Mouse (Mus musculus) small intestine, adult 2 months (tissue): ENCODE data around the gene Meis2. TPM values are rescaled to one million over a fixed set of nuclear protein-coding genes. Genes with fewer than 3 reads are reported as not detected.

Source experiments
- H3K27ac ChIP-seq: fragments of 200-500 bp; 2 replicates; pipeline ENCODE4 v1.5.1; 2012; ENCODE audit warnings: low read depth, low read length, control low read depth, inconsistent platforms; ENCODE audit not compliant: insufficient read depth
- H3K27me3 ChIP-seq: fragments of 200-500 bp; 2 replicates; pipeline ENCODE4 v1.6.1; 2012; ENCODE audit warnings: mild to moderate bottlenecking, moderate library complexity, low read length, inconsistent platforms; ENCODE audit not compliant: control insufficient read depth, insufficient read depth
- H3K36me3 ChIP-seq: fragments of 200-500 bp; 2 replicates; pipeline ENCODE4 v1.6.1; 2012; ENCODE audit warnings: mild to moderate bottlenecking, low read length, control low read depth, inconsistent platforms; ENCODE audit not compliant: control insufficient read depth, insufficient read depth
- H3K4me1 ChIP-seq: fragments of 200-500 bp; 2 replicates; pipeline ENCODE4 v1.6.1; 2012; ENCODE audit warnings: low read length, inconsistent platforms, mixed read lengths; ENCODE audit not compliant: control insufficient read depth, insufficient read depth, insufficient read length
- H3K4me3 ChIP-seq: fragments of 200-500 bp; 2 replicates; pipeline ENCODE4 v1.5.1; 2012; ENCODE audit warnings: low read depth, mild to moderate bottlenecking, control low read depth, inconsistent platforms, low read length, moderate library complexity
- CTCF ChIP-seq: fragments of 200-500 bp; IDR thresholded peaks from 2 replicates; pipeline ENCODE4 v1.5.1; 2012; ENCODE audit warnings: low read depth, mild to moderate bottlenecking, control low read depth, inconsistent platforms, low read length, moderate library complexity, mixed read lengths; ENCODE audit not compliant: insufficient replicate concordance, insufficient read length; ENCODE audit errors: extremely low read depth
- POLR2A ChIP-seq: fragments of 200-500 bp; IDR thresholded peaks from 2 replicates; pipeline ENCODE4 v1.6.1; 2012; ENCODE audit warnings: low read depth, mild to moderate bottlenecking, control low read depth, inconsistent platforms, low read length, moderate library complexity
- WGBS: fragments of 180-500 bp; shearing (Covaris S2); methylation state at CpG from one replicate; pipeline ENCODE4 v1.1.7; 2018; 5-methylcytosine and 5-hydroxymethylcytosine counted together
- polyA plus RNA-seq: library from polyadenylated mRNA; depleted of rRNA; stranded (reverse); fragments of >200 nt; gene quantifications from 2 replicates; pipeline ENCODE4 v1.2.3, GENCODE M21; 2012

Meis2 gene
- polyA plus RNA-seq, 1 experiment = 3.9 TPM

DNA sequence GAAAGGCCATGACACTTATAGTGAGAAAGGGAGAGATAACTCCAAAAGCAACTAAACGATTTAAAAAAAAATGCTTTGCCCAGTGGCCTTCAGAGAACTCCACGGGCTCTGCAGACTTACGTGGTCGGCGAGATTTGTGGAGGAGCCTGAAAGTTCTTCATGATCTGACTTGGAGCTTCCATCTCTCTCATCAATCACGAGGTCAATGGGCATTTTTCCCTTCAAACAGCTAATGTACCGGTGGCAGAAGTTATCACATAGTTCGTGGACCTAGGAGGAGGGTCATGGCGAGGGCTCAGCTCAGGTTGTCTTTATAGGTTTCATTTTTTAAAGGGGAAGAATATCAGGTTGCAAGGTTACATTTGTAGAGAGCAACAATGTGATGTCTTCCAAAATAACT is 7.1 kb downstream of the Meis2 start:
- TF ChIP-seq POLR2A (no peak), CTCF (no peak)
- H3K36me3 ChIP-seq = no peaks in the 10 kb centered on the region; the same call in 1 of the 2 replicates
- H3K4me3 ChIP-seq = no peak overlapping the region
- 61% methylated on average over 9 of the region's 9 CpGs for WGBS
- no peaks in the 10 kb centered on the region; the same call in 1 of the 2 replicates for H3K4me1 ChIP-seq
- H3K27ac ChIP-seq = no peak overlapping the region
- H3K27me3 ChIP-seq = peaks cover 38% of the 10 kb centered on the region

DNA sequence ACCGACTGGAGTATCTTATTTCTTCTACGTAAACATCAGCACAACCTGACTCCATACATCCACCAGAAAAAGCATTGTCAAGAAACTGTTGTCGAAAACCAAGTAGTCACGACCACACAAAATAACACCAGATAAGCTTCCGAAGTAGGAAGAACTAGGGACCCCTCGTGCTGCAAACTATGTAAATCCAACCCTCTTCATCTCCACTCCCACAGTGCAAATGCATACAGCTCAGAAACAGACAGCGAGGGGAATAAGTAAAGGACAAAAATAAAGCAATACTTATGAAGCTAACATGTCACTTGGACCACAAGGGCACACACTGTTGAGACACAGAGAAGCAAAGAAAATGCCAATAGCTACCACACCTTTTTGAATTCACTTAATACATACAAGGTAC is 8.8 kb downstream of the Meis2 start:
- no peak for TF ChIP-seq CTCF
- TF ChIP-seq POLR2A = no peak
- H3K4me1 ChIP-seq = no peaks in the 10 kb centered on the region
- no peak overlapping the region for H3K27ac ChIP-seq
- no peak overlapping the region for H3K4me3 ChIP-seq
- WGBS = 81% methylated on average over 7 of the region's 7 CpGs
- H3K36me3 ChIP-seq = no peaks in the 10 kb centered on the region; the same call in 1 of the 2 replicates
- H3K27me3 ChIP-seq = peaks cover 24% of the 10 kb centered on the region

DNA sequence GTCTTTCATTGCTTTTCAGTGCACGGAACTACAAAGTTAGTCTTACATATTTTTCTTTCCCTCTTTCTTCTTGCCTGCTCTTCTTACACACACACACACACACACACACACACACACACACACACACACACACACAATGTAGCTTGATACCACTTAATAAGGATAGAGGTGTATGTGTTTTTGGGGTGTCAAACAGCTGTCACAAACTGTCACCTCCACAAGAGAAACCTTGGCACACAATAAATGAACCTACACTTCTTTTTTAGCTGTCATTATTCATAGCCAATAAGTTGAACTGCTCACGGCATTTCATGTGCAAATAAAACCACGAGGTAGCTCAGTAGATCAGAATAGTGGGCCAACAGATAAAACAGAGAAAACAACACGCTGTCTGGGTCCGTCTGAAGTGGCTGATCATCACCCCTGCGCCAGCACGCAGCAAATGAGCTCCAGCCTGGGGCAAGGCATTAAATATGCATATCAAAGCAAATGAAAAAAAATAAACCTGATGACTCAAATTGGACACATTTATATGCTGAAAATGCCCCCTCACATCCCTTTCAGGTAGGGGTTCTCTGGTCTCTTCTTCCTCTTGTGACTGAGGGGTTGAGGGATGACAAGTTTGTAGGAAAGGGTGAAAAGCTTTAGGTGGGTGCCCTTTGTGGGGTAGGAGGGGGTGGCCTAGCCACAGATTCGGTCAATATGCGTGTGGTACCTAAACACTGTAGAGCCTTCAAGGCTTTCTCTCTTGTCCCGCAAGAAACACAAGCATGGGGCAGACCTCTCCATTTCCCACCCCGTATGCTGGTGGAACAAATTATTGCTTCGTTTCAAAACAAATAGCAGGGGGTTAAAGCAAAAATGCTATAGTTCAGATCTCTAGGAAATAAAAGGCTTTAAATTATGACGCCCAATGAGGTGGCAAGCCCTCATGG is 9.7 kb downstream of the Meis2 start:
- no peak overlapping the region; the same call in 1 of the 2 replicates for H3K4me3 ChIP-seq
- TF ChIP-seq POLR2A (no peak), CTCF (no peak)
- 73% methylated on average over 13 of the region's 13 CpGs for WGBS
- no peak overlapping the region for H3K27ac ChIP-seq
- H3K27me3 ChIP-seq = peaks cover 15% of the 10 kb centered on the region
- H3K4me1 ChIP-seq = no peaks in the 10 kb centered on the region
- no peaks in the 10 kb centered on the region; the same call in 1 of the 2 replicates for H3K36me3 ChIP-seq

DNA sequence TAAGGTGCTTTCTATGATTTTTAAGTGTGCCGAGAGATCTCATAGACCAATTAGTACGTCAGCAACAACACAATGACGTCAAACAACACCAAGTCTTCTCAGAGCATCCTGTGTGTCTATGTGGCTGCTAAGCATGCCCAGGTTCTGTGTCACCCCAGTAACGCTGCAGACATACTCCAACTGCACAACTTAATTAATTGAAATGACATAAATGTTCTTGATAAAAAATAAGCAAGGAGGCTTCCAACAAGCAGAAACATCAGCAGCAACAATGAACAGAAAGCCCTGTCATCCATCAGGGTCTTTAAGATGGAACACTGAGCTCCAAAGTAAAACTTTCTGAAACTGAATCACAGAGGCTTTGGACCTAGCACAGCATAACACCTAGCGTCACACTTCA is 11.7 kb downstream of the Meis2 start:
- 83% methylated on average over 5 of the region's 5 CpGs for WGBS
- H3K36me3 ChIP-seq = no peaks in the 10 kb centered on the region; the same call in 1 of the 2 replicates
- TF ChIP-seq POLR2A = no peak
- no peak for TF ChIP-seq CTCF

DNA sequence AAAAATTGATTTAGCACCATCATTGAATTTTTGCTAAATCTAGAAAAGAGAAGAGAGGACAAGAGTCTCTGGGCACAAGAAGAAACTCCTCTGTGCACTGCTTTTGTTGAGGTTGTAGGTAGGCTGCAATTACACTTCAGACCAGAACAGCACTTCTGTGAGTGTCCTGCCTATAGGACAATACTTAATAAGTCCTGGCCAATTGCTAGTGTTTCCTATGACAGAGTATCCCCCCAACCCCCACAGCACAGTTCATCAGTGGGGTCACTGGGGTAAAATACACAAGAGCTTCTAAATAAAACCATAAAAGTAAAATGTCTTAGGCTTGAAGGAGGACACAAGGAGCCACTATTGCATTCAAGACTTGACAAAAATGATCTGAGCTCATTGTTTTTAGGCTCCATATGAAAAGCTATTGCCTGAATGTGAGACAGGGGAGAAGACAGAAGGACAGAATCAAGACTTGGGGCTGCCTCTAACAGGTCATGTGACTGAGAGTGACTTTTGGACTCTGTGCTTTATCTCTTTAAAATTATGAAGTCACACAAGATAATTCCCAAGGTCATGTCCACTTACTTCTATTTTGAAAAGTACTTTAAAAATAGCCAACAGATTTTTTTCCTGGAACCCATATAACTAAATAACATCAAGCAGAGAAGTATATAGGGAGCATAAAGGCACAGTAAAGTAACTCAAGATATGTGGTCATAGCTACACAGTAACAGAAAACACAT is 12.8 kb downstream of the Meis2 start:
- no peak overlapping the region for H3K27ac ChIP-seq

More for the DNA sequence above, 11.7 kb downstream of the Meis2 start:
- no peak overlapping the region for H3K27ac ChIP-seq
- peaks cover 2% of the 10 kb centered on the region; the same call in 1 of the 2 replicates for H3K27me3 ChIP-seq
- no peak overlapping the region for H3K4me3 ChIP-seq
- H3K4me1 ChIP-seq = no peaks in the 10 kb centered on the region

DNA sequence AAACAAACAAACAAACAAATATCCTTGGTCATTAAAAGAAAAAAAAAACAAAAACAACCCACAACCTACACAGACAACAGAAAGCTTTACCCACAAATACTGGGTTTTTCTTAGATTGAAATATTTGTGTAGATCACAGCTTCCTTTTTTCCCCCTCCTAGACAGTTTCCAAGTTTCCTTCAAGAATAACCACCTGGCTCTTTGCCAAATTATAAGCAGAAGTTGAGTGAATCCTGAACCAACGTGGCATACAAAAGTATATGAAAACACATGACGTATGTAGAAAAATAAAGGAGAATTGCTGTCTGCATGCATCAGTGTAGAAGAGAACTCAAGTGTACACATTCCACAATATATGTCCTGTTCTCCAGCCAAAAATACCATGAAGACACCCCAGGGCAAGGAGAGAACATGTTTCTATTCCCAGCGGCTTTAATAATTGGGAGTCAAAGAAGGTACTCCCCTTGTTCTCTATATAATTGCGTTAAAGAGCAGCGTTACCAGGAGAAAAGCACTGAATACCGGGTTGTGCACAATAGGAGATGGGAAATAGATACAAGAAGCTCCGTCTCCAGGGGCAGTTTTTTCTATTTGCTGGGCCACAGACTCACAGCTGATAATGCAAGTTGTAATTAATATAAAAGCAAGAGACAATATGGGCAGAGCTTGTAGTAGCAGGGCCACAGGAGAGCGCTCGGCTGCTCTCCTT is 13.6 kb downstream of the Meis2 start:
- 81% methylated on average over 9 of the region's 9 CpGs for WGBS
- Histone ChIP-seq H3K27ac (no peak overlapping the region), H3K4me3 (no peak overlapping the region), H3K4me1 (no peaks in the 10 kb centered on the region), H3K36me3 (no peaks in the 10 kb centered on the region; the same call in 1 of the 2 replicates), H3K27me3 (no peaks in the 10 kb centered on the region)
- no peak for TF ChIP-seq POLR2A
- no peak for TF ChIP-seq CTCF

More for the DNA sequence above, 12.8 kb downstream of the Meis2 start:
- no peak for TF ChIP-seq CTCF
- TF ChIP-seq POLR2A = no peak
- H3K4me3 ChIP-seq = no peak overlapping the region
- H3K4me1 ChIP-seq = no peaks in the 10 kb centered on the region
- no peaks in the 10 kb centered on the region; the same call in 1 of the 2 replicates for H3K36me3 ChIP-seq
- H3K27me3 ChIP-seq = peaks cover 2% of the 10 kb centered on the region; the same call in 1 of the 2 replicates
